Mouse (Mus musculus) embryo, embryonic 9.5 days (tissue): Measurements from ENCODE around the gene Serinc3.

Experiments used
- DNase-seq: peaks from one replicate; pipeline ENCODE4 v3.0.0-alpha.2; 2017; ENCODE audit errors: extremely low spot score

The Serinc3 gene

DNA sequence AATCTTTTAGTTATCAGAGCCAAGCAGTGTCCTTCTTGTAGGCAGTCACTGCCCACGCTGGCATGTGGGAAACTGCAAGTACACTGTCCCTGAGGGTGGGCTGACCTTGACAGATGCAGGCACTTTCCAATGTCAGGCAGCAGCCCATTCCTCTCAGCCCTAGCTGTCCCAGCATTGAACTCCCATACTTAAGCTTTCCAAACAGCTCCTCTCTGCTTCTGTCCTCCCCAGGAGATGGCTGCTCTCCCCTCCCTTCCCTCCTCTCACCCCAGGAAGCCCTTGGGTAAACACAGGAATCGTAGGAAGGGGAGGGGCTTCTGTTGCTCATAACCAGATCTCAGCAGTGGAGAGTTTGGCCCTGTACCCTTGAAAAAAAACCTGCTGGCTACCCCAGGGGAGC is 49.8 kb downstream of the Serinc3 start:
- no peak for DNase-seq

DNA sequence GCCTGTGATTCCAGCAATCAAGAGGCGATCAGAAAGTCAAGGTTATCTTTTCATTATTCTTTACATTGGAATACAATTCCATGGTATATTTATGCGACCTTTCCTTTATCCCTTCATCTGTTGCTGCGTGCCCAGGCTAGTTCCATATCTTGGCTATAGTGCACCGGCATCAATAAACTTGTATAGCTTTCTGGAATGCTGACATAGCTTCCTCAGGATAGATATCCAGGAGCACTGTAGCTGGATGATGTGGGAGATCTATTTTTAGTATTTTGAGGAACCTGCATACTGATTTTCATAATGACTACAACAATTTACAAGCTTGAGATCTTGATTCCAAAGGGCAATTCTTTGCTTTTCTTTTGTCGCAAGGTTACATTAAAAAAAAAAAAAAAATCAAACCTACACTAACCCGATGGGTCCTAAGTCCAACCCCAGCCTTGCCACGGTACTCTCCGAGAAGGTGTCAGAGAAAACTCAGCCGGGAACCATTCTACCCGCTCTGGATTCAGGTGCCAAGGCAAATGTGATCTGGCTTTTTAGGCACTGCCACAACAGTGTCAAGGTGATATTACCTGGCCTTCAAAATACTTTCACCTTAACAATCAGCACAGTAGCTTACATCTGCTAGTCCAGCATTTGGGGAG is 51.2 kb downstream of the Serinc3 start:
- DNase-seq: no peak

GRCm38 (mm10) chr2:163592084-163592483 is 52.8 kb downstream of the Serinc3 start:
- DNase-seq: no peak

GRCm38 (mm10) chr2:163590996-163591395 is 53.9 kb downstream of the Serinc3 start:
- DNase-seq: no peak

GRCm38 (mm10) chr2:163590211-163590610 is 54.7 kb downstream of the Serinc3 start:
- DNase-seq: no peak

GRCm38 (mm10) chr2:163587506-163587905 is 57.4 kb downstream of the Serinc3 start:
- no peak for DNase-seq

DNA sequence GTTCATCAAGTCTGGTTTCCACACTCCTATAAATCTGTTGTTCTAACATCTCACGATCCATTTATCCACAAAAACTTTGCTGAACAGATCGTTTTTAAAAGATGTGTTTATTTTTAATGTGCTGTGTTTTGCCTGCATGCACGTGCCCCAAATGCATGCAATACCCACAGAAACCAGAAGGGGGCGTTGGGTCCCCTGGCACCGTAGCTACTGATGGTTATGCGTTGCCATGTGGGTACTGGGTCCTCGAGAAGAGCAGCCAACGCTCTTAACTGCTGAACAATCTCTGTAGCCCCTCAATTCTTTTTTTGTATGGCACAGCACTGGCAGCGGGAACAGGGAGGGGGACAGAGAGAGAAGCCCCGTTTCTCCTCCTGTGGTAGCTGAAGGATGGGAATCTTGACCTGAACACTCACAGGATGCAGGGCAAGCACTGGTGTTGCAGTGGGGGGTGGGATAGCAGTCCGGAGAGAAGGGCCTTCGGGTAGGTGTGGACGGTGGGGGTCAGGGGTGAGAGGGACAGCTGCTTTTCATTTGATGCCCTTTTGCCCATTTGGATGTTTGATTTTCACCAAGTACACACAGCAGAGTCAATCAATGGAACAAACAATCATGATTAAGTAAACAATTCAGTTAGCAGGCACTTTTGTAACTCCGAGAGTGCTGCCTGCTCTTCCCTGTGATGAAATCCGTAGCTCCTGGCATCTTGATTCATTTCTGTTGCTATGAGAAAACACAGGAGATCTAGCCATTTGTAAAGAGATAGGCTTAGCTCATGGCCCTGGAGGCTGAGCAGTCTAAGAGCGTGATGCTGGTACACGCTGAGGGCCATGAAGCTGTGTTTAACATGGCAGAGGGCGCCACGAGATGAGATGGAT is 58.3 kb downstream of the Serinc3 start:
- DNase-seq: peak; percentile 53

GRCm38 (mm10) chr2:163584088-163584426 is 60.9 kb downstream of the Serinc3 start:
- DNase-seq: no peak

DNA sequence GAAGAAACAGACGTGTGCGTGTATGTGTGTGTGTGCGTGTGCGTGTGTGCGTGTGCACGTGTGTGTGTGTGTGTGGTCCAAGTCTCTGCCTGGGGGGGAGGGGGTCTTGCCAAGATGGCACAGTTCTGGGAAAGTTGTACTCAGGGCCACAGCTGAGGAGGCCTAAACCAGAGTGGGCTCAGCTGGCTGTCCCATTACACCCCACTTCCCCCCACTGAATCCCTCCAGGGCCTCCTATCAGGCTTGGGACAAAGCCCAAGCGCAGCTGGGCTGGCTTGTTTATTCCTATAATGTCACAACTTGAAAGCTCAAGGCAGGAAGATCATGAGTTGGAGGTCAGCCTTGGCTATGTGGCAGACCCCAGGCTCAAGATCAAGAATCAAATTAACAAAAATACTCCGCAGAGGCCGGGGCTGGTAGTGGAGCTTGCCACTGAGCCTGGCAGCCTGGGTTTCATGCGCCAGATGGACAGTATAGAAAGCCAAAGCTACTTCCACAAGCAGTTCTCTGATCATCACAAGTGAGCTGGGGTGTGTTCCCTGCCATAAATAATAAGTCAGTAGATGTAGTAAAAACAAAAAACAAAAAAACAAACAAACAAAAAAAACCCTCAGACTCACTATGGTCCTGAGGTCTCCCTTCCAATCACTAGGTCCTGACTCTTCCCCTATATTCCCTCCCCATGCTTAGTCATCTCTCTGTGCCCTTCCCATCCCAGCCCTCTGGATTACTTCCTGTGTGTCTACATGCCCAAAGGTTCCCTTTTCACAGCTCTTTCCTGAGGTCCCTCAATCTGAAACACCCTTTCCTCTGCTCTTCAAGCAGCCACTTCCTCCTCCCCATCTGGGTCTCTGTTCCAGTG is 61.5 kb downstream of the Serinc3 start:
- no peak for DNase-seq

DNA sequence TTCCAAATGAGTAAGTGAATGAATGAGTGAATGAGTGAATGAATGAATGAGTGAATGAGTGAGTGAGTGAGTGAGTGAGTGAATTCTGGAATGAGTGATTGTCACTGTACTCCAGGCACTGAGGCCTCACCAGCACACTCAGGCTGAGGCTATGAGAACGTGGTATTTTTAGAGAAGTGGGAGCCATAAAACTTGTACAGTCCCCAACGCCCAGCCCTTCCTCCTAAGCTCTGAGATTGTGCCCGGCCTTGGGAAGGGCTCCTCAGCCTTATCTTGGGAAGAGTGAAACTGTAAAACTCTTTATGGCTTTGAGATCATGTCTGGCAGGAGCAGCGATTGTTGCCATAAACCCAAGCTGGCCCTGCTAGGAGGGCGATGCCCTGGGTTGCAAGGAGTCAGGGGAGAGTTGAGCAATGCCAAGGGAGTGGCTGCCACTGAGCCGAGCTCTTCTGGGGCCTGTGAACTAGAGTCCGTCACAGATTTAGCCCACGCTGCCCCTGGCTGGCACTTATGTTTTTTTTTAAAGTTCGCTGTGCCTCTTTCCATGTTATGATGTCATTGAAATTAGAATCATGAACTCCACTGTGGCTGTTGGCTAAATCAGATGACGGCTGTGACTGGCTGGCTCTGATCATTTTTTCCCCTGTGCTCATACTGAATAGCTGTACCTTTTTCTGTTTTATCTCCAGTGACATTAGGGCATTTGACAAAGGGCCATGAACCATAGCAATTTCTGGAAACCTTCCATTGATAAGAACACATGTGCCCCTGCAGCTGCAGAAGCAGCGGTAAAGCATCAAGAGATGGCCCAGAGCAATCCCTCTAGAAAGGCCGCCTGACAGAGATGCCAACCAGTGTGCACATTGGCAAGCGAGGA is 64.6 kb downstream of the Serinc3 start:
- DNase-seq: no peak

- DNase-seq: no peak
Observed at GRCm38 (mm10) chr2:163577986-163578385, 66.9 kb downstream of the Serinc3 start.

DNA sequence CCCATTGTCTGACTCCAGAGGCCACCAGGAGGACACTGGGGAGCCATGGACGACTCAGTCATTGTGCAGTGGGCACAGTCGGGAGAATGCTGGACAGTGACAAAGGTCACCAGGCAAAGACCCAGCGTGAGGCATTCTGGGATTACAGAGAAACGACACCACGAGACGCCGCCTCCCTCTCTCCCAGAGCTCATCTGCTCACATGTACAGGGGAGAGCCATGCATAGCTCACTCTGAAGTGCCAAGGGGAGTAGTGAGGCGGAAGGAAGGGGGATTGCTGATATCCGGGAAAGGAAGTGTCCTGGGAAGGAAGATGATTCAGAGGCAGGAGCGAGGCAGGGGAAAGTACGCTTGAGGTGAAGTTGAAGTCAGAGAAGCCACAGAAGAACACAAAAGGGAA is 69.7 kb downstream of the Serinc3 start:
- no peak for DNase-seq

GRCm38 (mm10) chr2:163574321-163574720 is 70.6 kb downstream of the Serinc3 start:
- DNase-seq: no peak
